Mouse (Mus musculus) E14TG2a.4 (cell line): Measurements from ENCODE around the gene Klhl10.

ENCODE experiments used
- CTCF ChIP-seq: conservative IDR thresholded peaks from 2 replicates; pipeline ENCODE4 v1.5.1; 2014; ENCODE audit warnings: low read length
- NANOG ChIP-seq: IDR thresholded peaks from 2 replicates; pipeline ENCODE4 v1.6.1; 2014; ENCODE audit warnings: borderline replicate concordance, low read length, mixed read lengths

- no peak for TF ChIP-seq CTCF
- no peak for TF ChIP-seq NANOG
Observed at GRCm38 (mm10) chr11:100435678-100436246, 6.0 kb upstream of the Klhl10 start.
